In genomic region chr14:31440230-31440629, GRCm38 (mm10) we compare ENCODE assay signal across 18 mouse cellular contexts. TPM values are rescaled to one million over a fixed set of nuclear protein-coding genes. Genes with fewer than 3 reads are reported as not detected.
DNase-seq lines count a peak whose midpoint lies in the region; ATAC-seq and TF ChIP-seq lines count a peak whose summit lies in the region.
"Had no signal": no experiment of that assay in that cellular context is flagged by ENCODE, and none has a peak within 500 bp of the region (broad histone marks: within the 10 kb centered on the region; RNA-seq: fewer than 3 reads in every experiment).

No protein-coding gene starts in this region.

- H3K9me3 ChIP-seq in heart, postnatal 0 days (replicated peaks; ENCODE audit: control insufficient read depth, low read length) = no peaks in the 10 kb centered on the region
- H3K9me3 ChIP-seq in liver, embryonic 14.5 days (ENCODE audit: control insufficient read depth, low read length) = no peaks in the 10 kb centered on the region
- no peaks in the 10 kb centered on the region for H3K9me3 ChIP-seq in liver, embryonic 12.5 days (replicated peaks)
- no peaks in the 10 kb centered on the region for H3K9me3 ChIP-seq in ES-Bruce4 (replicated peaks; ENCODE audit: control insufficient read depth, insufficient read depth, low read length, poor library complexity, severe bottlenecking)
- H3K9me3 ChIP-seq: embryonic facial prominence, embryonic 15.5 days; forebrain, embryonic 10.5 days; kidney, embryonic 15.5 days; limb, embryonic 10.5 days; neural tube, embryonic 13.5 days had no signal

- intact Hi-C loops in heart, postnatal 36 days (cut with DNase I) = no loop called here

- no peaks in the 10 kb centered on the region for H3K36me3 ChIP-seq in heart, postnatal 0 days (replicated peaks; ENCODE audit: control insufficient read depth, insufficient read depth, low read length)
- H3K36me3 ChIP-seq in liver, embryonic 14.5 days (replicated peaks; ENCODE audit: control insufficient read depth, insufficient read depth, low read depth) = no peaks in the 10 kb centered on the region
- H3K36me3 ChIP-seq in liver, embryonic 12.5 days = no peaks in the 10 kb centered on the region
- H3K36me3 ChIP-seq in ES-Bruce4 (ENCODE audit: control insufficient read depth, insufficient read depth, low read length, poor library complexity, severe bottlenecking) = no peaks in the 10 kb centered on the region
- H3K36me3 ChIP-seq: embryonic facial prominence, embryonic 15.5 days; forebrain, embryonic 10.5 days; kidney, embryonic 15.5 days; limb, embryonic 10.5 days; neural tube, embryonic 13.5 days had no signal

- 24% methylated on average over 3 of the region's 3 CpGs for WGBS in heart, postnatal 0 days
- 30% methylated on average over 3 of the region's 3 CpGs for WGBS in liver, embryonic 14.5 days (ENCODE audit: insufficient replicate concordance)
- 28% methylated on average over 3 of the region's 3 CpGs for WGBS in liver, embryonic 12.5 days (ENCODE audit: insufficient replicate concordance)

- no peaks in the 10 kb centered on the region for H3K27me3 ChIP-seq in heart, postnatal 0 days (ENCODE audit: control insufficient read depth, insufficient read depth, low read length)
- peaks cover 10% of the 10 kb centered on the region for H3K27me3 ChIP-seq in liver, embryonic 14.5 days (ENCODE audit: control insufficient read depth, insufficient read depth, low read length)
- H3K27me3 ChIP-seq in liver, embryonic 12.5 days (replicated peaks) = peaks cover 22% of the 10 kb centered on the region
- no peaks in the 10 kb centered on the region for H3K27me3 ChIP-seq in ES-Bruce4 (ENCODE audit: control insufficient read depth, insufficient read depth, low read length, poor library complexity, severe bottlenecking)
- H3K27me3 ChIP-seq: embryonic facial prominence, embryonic 15.5 days; kidney, embryonic 15.5 days had no signal

- TF ChIP-seq CTCF in heart, postnatal 0 days (IDR thresholded peaks at IDR 0.05; ENCODE audit: low read depth) = peak; percentile 20; the same call in 1 of the 2 replicates
- TF ChIP-seq CTCF in liver, embryonic 14.5 days (IDR thresholded peaks at IDR 0.05; ENCODE audit: low read depth) = peak; percentile 52
- TF ChIP-seq CTCF in ES-Bruce4 (IDR thresholded peaks at IDR 0.05; ENCODE audit: low read depth, low read length) = peak; percentile 49

- no peak overlapping the region for H3K4me2 ChIP-seq in heart, postnatal 0 days (ENCODE audit: low read depth, low read length)
- H3K4me2 ChIP-seq in liver, embryonic 14.5 days (ENCODE audit: low read depth) = no peak overlapping the region
- H3K4me2 ChIP-seq in liver, embryonic 12.5 days = no peak overlapping the region
- H3K4me2 ChIP-seq: embryonic facial prominence, embryonic 15.5 days; heart, embryonic 11.5 days; kidney, embryonic 15.5 days; midbrain, embryonic 11.5 days; neural tube, embryonic 13.5 days had no signal

- H3K4me3 ChIP-seq in heart, postnatal 0 days (ENCODE audit: low read depth, low read length) = no peak overlapping the region
- H3K4me3 ChIP-seq in liver, embryonic 14.5 days (ENCODE audit: insufficient read depth in 1 of 2, low read depth in 2 of 2, low read length in 2 of 2) = no peak overlapping the region
- no peak overlapping the region for H3K4me3 ChIP-seq in liver, embryonic 12.5 days
- H3K4me3 ChIP-seq in ES-Bruce4 (ENCODE audit: low read depth, low read length) = no peak overlapping the region
- H3K4me3 ChIP-seq: embryonic facial prominence, embryonic 15.5 days; forebrain, embryonic 10.5 days; kidney, embryonic 15.5 days; limb, embryonic 10.5 days; neural tube, embryonic 13.5 days had no signal

- DNase-seq in heart, postnatal 0 days (ENCODE audit: low spot score) = no peak
- no peak for DNase-seq in heart, postnatal 36 days
- no peak for DNase-seq in liver, embryonic 14.5 days (ENCODE audit: low read depth in 3 of 3, low spot score in 3 of 3)
- peak; percentile 62 for DNase-seq in ZHBTc4 (ENCODE audit: low read depth, low spot score)
- no peak for DNase-seq in embryo, embryonic 11 days
- DNase-seq: adrenal gland, postnatal 10 days; cerebellum, adult 8-10 months; gastrocnemius, postnatal 36 days had no signal

- TF ChIP-seq POLR2A in ES-Bruce4 (IDR thresholded peaks at IDR 0.05; ENCODE audit: insufficient read depth, low read length) = no peak

- no peak for TF ChIP-seq EP300 in heart, postnatal 0 days (IDR thresholded peaks at IDR 0.05; ENCODE audit: low read depth)
- TF ChIP-seq EP300 in liver, embryonic 14.5 days (IDR thresholded peaks at IDR 0.05; ENCODE audit: low read depth) = no peak
- TF ChIP-seq EP300 in ES-Bruce4 (IDR thresholded peaks at IDR 0.05; ENCODE audit: insufficient read depth, low read depth, low read length) = no peak

- no peak overlapping the region for H3K9ac ChIP-seq in heart, postnatal 0 days (replicated peaks; ENCODE audit: low read depth, low read length)
- H3K9ac ChIP-seq in liver, embryonic 14.5 days (replicated peaks) = no peak overlapping the region
- no peak overlapping the region for H3K9ac ChIP-seq in liver, embryonic 12.5 days
- H3K9ac ChIP-seq in ES-Bruce4 (ENCODE audit: low read depth, poor library complexity, severe bottlenecking) = no peak overlapping the region
- H3K9ac ChIP-seq: embryonic facial prominence, embryonic 15.5 days; kidney, embryonic 15.5 days; neural tube, embryonic 13.5 days had no signal

- no peak overlapping the region for H3K27ac ChIP-seq in heart, postnatal 0 days (ENCODE audit: low read depth)
- no peak overlapping the region for H3K27ac ChIP-seq in liver, embryonic 14.5 days
- no peak overlapping the region for H3K27ac ChIP-seq in liver, embryonic 12.5 days
- H3K27ac ChIP-seq in ES-Bruce4 (ENCODE audit: insufficient read depth, low read length) = no peak overlapping the region
- H3K27ac ChIP-seq: embryonic facial prominence, embryonic 15.5 days; forebrain, embryonic 10.5 days; kidney, embryonic 15.5 days; limb, embryonic 10.5 days; macrophage; neural tube, embryonic 13.5 days had no signal

- no peak for ATAC-seq in heart, postnatal 0 days (ENCODE audit: insufficient read depth, low read depth)
- no peak for ATAC-seq in liver, embryonic 14.5 days (ENCODE audit: insufficient read depth)
- ATAC-seq in liver, embryonic 12.5 days = no peak

- H3K4me1 ChIP-seq in heart, postnatal 0 days (ENCODE audit: control insufficient read depth, insufficient read depth) = 0 out of 2 replicates have a peak, but pooled peaks cover under 1% of the 10 kb centered on the region
- peaks cover 0 to 5% of the 10 kb centered on the region in 2 experiments; a peak in 1 of 4 replicates for H3K4me1 ChIP-seq in liver, embryonic 14.5 days (replicated peaks; ENCODE audit: control insufficient read depth in 2 of 2, insufficient read depth in 2 of 2, low read length in 1 of 2)
- H3K4me1 ChIP-seq in liver, embryonic 12.5 days = peaks cover 21% of the 10 kb centered on the region
- H3K4me1 ChIP-seq in ES-Bruce4 (ENCODE audit: control insufficient read depth, insufficient read depth, low read length) = no peaks in the 10 kb centered on the region

RNA-seq across cellular contexts. Expression of gene Sh3bp5, which starts 4.4 kb away (rescaled TPM):
- 10.2 and 14.2 TPM in 2 replicates for total RNA-seq in heart, postnatal 0 days (2014; rRNA removed; ENCODE audit: low replicate concordance)
- 37.6 and 43.4 TPM in 2 replicates for polyA plus RNA-seq in heart, postnatal 0 days (2015; fragmentation: Nextera tagmentation; extraction: Ambion mirVana)
- total RNA-seq in heart, postnatal 36 days (2021) = 10 to 100 TPM; 56.4 to 60.6 TPM
- polyA plus RNA-seq in liver, embryonic 14.5 days (2012; rRNA removed) = 9.8 and 14.7 TPM in 2 replicates
- 6.4 and 6.9 TPM in 2 replicates for polyA plus RNA-seq in liver, embryonic 14.5 days (2014; fragmentation: Nextera tagmentation; extraction: Ambion mirVana)
- polyA plus RNA-seq in liver, embryonic 12.5 days (2016; fragmentation: Nextera tagmentation; extraction: Ambion mirVana) = 13.8 and 15.1 TPM in 2 replicates
- 8.6 TPM in 2 replicates for polyA plus RNA-seq in ES-Bruce4 (2011; ENCODE audit: insufficient read depth, insufficient read length, low read depth, missing spikeins)

RNA-seq across cellular contexts. Expression of gene Eaf1, which starts 54.0 kb away (rescaled TPM):
- total RNA-seq in heart, postnatal 0 days (2014; rRNA removed; ENCODE audit: low replicate concordance) = 7.4 and 12.1 TPM in 2 replicates
- polyA plus RNA-seq in heart, postnatal 0 days (2015; fragmentation: Nextera tagmentation; extraction: Ambion mirVana) = 6.5 TPM in 2 replicates
- 10 to 100 TPM; 10.4 to 12.1 TPM for total RNA-seq in heart, postnatal 36 days (2021)
- 23.0 and 30.3 TPM in 2 replicates for polyA plus RNA-seq in liver, embryonic 14.5 days (2012; rRNA removed)
- polyA plus RNA-seq in liver, embryonic 14.5 days (2014; fragmentation: Nextera tagmentation; extraction: Ambion mirVana) = 20.9 and 23.1 TPM in 2 replicates
- 41.4 and 44.2 TPM in 2 replicates for polyA plus RNA-seq in liver, embryonic 12.5 days (2016; fragmentation: Nextera tagmentation; extraction: Ambion mirVana)
- 42.5 and 46.1 TPM in 2 replicates for polyA plus RNA-seq in ES-Bruce4 (2011; ENCODE audit: insufficient read depth, insufficient read length, low read depth, missing spikeins)

RNA-seq across cellular contexts. Expression of gene Mettl6, which starts 54.6 kb away (rescaled TPM):
- 9.0 and 21.7 TPM in 2 replicates for total RNA-seq in heart, postnatal 0 days (2014; rRNA removed; ENCODE audit: low replicate concordance)
- 23.3 and 26.6 TPM in 2 replicates for polyA plus RNA-seq in heart, postnatal 0 days (2015; fragmentation: Nextera tagmentation; extraction: Ambion mirVana)
- 1 to 10 TPM; 8.4 to 9.3 TPM for total RNA-seq in heart, postnatal 36 days (2021)
- 5.4 and 9.6 TPM in 2 replicates for polyA plus RNA-seq in liver, embryonic 14.5 days (2012; rRNA removed)
- 28.9 and 30.5 TPM in 2 replicates for polyA plus RNA-seq in liver, embryonic 14.5 days (2014; fragmentation: Nextera tagmentation; extraction: Ambion mirVana)
- 43.7 and 46.9 TPM in 2 replicates for polyA plus RNA-seq in liver, embryonic 12.5 days (2016; fragmentation: Nextera tagmentation; extraction: Ambion mirVana)
- 82.0 and 93.4 TPM in 2 replicates for polyA plus RNA-seq in ES-Bruce4 (2011; ENCODE audit: insufficient read depth, insufficient read length, low read depth, missing spikeins)
